ENCODE assay signal across 8 mouse cellular contexts in genomic region chr10:79986232-79986878, GRCm38 (mm10). TPM values are rescaled to one million over a fixed set of nuclear protein-coding genes. Genes with fewer than 3 reads are reported as not detected.
DNase-seq lines count a peak whose midpoint lies in the region; ATAC-seq and TF ChIP-seq lines count a peak whose summit lies in the region.

No protein-coding gene starts in this region.

- H3K4me1 ChIP-seq in G1E (ENCODE audit: insufficient read depth, low read depth, low read length) = peaks cover 81% of the 10 kb centered on the region
- peaks cover 63% of the 10 kb centered on the region for H3K4me1 ChIP-seq in embryonic facial prominence, embryonic 13.5 days
- peaks cover 81% of the 10 kb centered on the region for H3K4me1 ChIP-seq in liver, embryonic 15.5 days (replicated peaks)
- peaks cover 27% of the 10 kb centered on the region for H3K4me1 ChIP-seq in small intestine, adult 2 months (ENCODE audit: control insufficient read depth, insufficient read depth, insufficient read length, low read length)

- ATAC-seq in G1E (ENCODE audit: extremely low read depth, insufficient number of reproducible peaks, low FRiP score, poor library complexity, severe bottlenecking) = no peak
- no peak for ATAC-seq in embryonic facial prominence, embryonic 13.5 days (ENCODE audit: insufficient number of reproducible peaks, insufficient read depth, low FRiP score, low TSS enrichment, low read depth)
- ATAC-seq in liver, embryonic 15.5 days (ENCODE audit: insufficient read depth) = peak; percentile 45

- H3K9ac ChIP-seq in embryonic facial prominence, embryonic 13.5 days = peak overlapping the region; percentile 84
- peak overlapping the region; percentile 88 for H3K9ac ChIP-seq in liver, embryonic 15.5 days

- H3K4me3 ChIP-seq in G1E (ENCODE audit: low read depth, low read length) = peak overlapping the region; percentile 84
- H3K4me3 ChIP-seq in embryonic facial prominence, embryonic 13.5 days = peak overlapping the region; percentile 78
- H3K4me3 ChIP-seq in liver, embryonic 15.5 days (replicated peaks) = peak overlapping the region; percentile 87
- peak overlapping the region; percentile 56; the same call in 1 of the 2 replicates for H3K4me3 ChIP-seq in small intestine, adult 2 months (ENCODE audit: low read depth, low read length)

- intact Hi-C loops in heart, postnatal 10 days (cut with DNase I) = loop anchor here (5.0 kb wide), 2 partner anchors 66 to 156 kb away; partner anchors contain the start of gene Cbarp

- peaks cover 2% of the 10 kb centered on the region for H3K9me3 ChIP-seq in G1E (replicated peaks)
- H3K9me3 ChIP-seq in embryonic facial prominence, embryonic 13.5 days = peaks cover 3% of the 10 kb centered on the region; the same call in 1 of the 2 replicates
- no peaks in the 10 kb centered on the region for H3K9me3 ChIP-seq in liver, embryonic 15.5 days (replicated peaks)

- H3K4me2 ChIP-seq in embryonic facial prominence, embryonic 13.5 days = peak overlapping the region; percentile 93
- peak overlapping the region; percentile 91 for H3K4me2 ChIP-seq in liver, embryonic 15.5 days

- H3K27me3 ChIP-seq in G1E (ENCODE audit: insufficient read depth, low read length) = peaks cover 11% of the 10 kb centered on the region; the same call in 1 of the 2 replicates
- H3K27me3 ChIP-seq in embryonic facial prominence, embryonic 13.5 days = no peaks in the 10 kb centered on the region
- peaks cover 38% of the 10 kb centered on the region for H3K27me3 ChIP-seq in liver, embryonic 15.5 days
- no peaks in the 10 kb centered on the region for H3K27me3 ChIP-seq in small intestine, adult 2 months (ENCODE audit: control insufficient read depth, insufficient read depth, low read length)

- DNase-seq in 3T3-L1 (ENCODE audit: low read depth, low spot score) = peak; percentile 75
- DNase-seq in G1E (ENCODE audit: low spot score) = no peak
- peak; percentile 65 to 75 for DNase-seq in heart, postnatal 10 days
- DNase-seq in right cerebral cortex, postnatal 14 days = no peak
- DNase-seq in right cerebral cortex, postnatal 4 days = no peak

- peaks cover 24% of the 10 kb centered on the region for H3K36me3 ChIP-seq in G1E (replicated peaks)
- H3K36me3 ChIP-seq in embryonic facial prominence, embryonic 13.5 days = peaks cover 11% of the 10 kb centered on the region
- peaks cover 9% of the 10 kb centered on the region for H3K36me3 ChIP-seq in liver, embryonic 15.5 days (replicated peaks)
- no peaks in the 10 kb centered on the region for H3K36me3 ChIP-seq in small intestine, adult 2 months (ENCODE audit: control insufficient read depth, insufficient read depth, low read length)

- 28% methylated on average over 6 of the region's 6 CpGs for WGBS in embryonic facial prominence, embryonic 13.5 days
- WGBS in liver, embryonic 15.5 days (ENCODE audit: insufficient replicate concordance) = 13% methylated on average over 6 of the region's 6 CpGs
- 12% methylated on average over 6 of the region's 6 CpGs for WGBS in small intestine, adult 2 months

- H3K27ac ChIP-seq in embryonic facial prominence, embryonic 13.5 days = peak overlapping the region; percentile 98
- peak overlapping the region; percentile 99 for H3K27ac ChIP-seq in liver, embryonic 15.5 days (replicated peaks)
- peak overlapping the region; percentile 91 for H3K27ac ChIP-seq in small intestine, adult 2 months (ENCODE audit: insufficient read depth, low read depth, low read length)

- no peak for TF ChIP-seq POLR2A in small intestine, adult 2 months (IDR thresholded peaks at IDR 0.05; ENCODE audit: low read depth, low read length)

- TF ChIP-seq CTCF in G1E (IDR thresholded peaks at IDR 0.05; ENCODE audit: low read depth, low read length) = no peak
- TF ChIP-seq CTCF in small intestine, adult 2 months (IDR thresholded peaks at IDR 0.05; ENCODE audit: extremely low read depth, insufficient read length, insufficient replicate concordance, low read depth, low read length) = no peak

RNA-seq across cellular contexts. Expression of gene Cnn2, which starts 2.0 kb away (rescaled TPM):
- total RNA-seq in G1E (2014; fragmentation: Nextera tagmentation) = 4.6 and 8.4 TPM in 2 replicates
- total RNA-seq in G1E (2017) = 7.4 and 10.5 TPM in 2 replicates
- 20.8 and 27.2 TPM in 2 replicates for polyA plus RNA-seq in G1E (2012)
- polyA plus RNA-seq in embryonic facial prominence, embryonic 13.5 days (2015; fragmentation: Nextera tagmentation; extraction: Ambion mirVana) = 298 and 319 TPM in 2 replicates
- total RNA-seq in heart, postnatal 10 days (2021) = 10 to 100 TPM; 60.3 to 65.6 TPM
- 44.5 and 45.5 TPM in 2 replicates for polyA plus RNA-seq in liver, embryonic 15.5 days (2015; fragmentation: Nextera tagmentation; extraction: Ambion mirVana)
- 49.9 and 72.8 TPM in 2 replicates for polyA plus RNA-seq in small intestine, adult 2 months (2012; rRNA removed)

RNA-seq across cellular contexts. Expression of gene Tmem259, which starts 2.2 kb away (rescaled TPM):
- total RNA-seq in G1E (2014; fragmentation: Nextera tagmentation) = 62.8 and 79.8 TPM in 2 replicates
- 41.6 and 47.0 TPM in 2 replicates for total RNA-seq in G1E (2017)
- polyA plus RNA-seq in G1E (2012) = 264 and 361 TPM in 2 replicates
- polyA plus RNA-seq in embryonic facial prominence, embryonic 13.5 days (2015; fragmentation: Nextera tagmentation; extraction: Ambion mirVana) = 15.4 and 17.0 TPM in 2 replicates
- 100 to 1,000 TPM; 126 to 132 TPM for total RNA-seq in heart, postnatal 10 days (2021)
- polyA plus RNA-seq in liver, embryonic 15.5 days (2015; fragmentation: Nextera tagmentation; extraction: Ambion mirVana) = 8.4 and 11.0 TPM in 2 replicates
- 225 and 441 TPM in 2 replicates for polyA plus RNA-seq in small intestine, adult 2 months (2012; rRNA removed)

RNA-seq across cellular contexts. Expression of gene Abca7, which starts 9.9 kb away (rescaled TPM):
- total RNA-seq in G1E (2014; fragmentation: Nextera tagmentation) = 17.4 and 35.9 TPM in 2 replicates
- total RNA-seq in G1E (2017) = 12.1 and 15.2 TPM in 2 replicates
- 21.1 and 21.6 TPM in 2 replicates for polyA plus RNA-seq in G1E (2012)
- 2.2 and 2.6 TPM in 2 replicates for polyA plus RNA-seq in embryonic facial prominence, embryonic 13.5 days (2015; fragmentation: Nextera tagmentation; extraction: Ambion mirVana)
- total RNA-seq in heart, postnatal 10 days (2021) = 1 to 10 TPM; 7.8 to 8.2 TPM
- 7.5 and 9.0 TPM in 2 replicates for polyA plus RNA-seq in liver, embryonic 15.5 days (2015; fragmentation: Nextera tagmentation; extraction: Ambion mirVana)
- polyA plus RNA-seq in small intestine, adult 2 months (2012; rRNA removed) = 18.1 and 33.4 TPM in 2 replicates

RNA-seq across cellular contexts. Expression of gene Grin3b, which starts 15.8 kb away (rescaled TPM):
- total RNA-seq in G1E (2014; fragmentation: Nextera tagmentation) (0.60 TPM in 1 of 2 replicates, not detected in the other), G1E (2017) (0.44 TPM in 1 of 2 replicates, not detected in the other)
- 0.07 and 0.10 TPM in 2 replicates for polyA plus RNA-seq in G1E (2012)
- 0.52 and 0.83 TPM in 2 replicates for polyA plus RNA-seq in embryonic facial prominence, embryonic 13.5 days (2015; fragmentation: Nextera tagmentation; extraction: Ambion mirVana)
- not detected for total RNA-seq in heart, postnatal 10 days (2021)
- 0.10 TPM in 1 of 2 replicates, not detected in the other for polyA plus RNA-seq in liver, embryonic 15.5 days (2015; fragmentation: Nextera tagmentation; extraction: Ambion mirVana)
- not detected in 2 replicates for polyA plus RNA-seq in small intestine, adult 2 months (2012; rRNA removed)

RNA-seq across cellular contexts. Expression of gene Wdr18, which starts 26.4 kb away (rescaled TPM):
- total RNA-seq in G1E (2014; fragmentation: Nextera tagmentation) (28.5 and 37.3 TPM in 2 replicates), G1E (2017) (34.4 and 34.6 TPM in 2 replicates)
- 69.0 and 69.5 TPM in 2 replicates for polyA plus RNA-seq in G1E (2012)
- polyA plus RNA-seq in embryonic facial prominence, embryonic 13.5 days (2015; fragmentation: Nextera tagmentation; extraction: Ambion mirVana) = 97.7 and 106 TPM in 2 replicates
- total RNA-seq in heart, postnatal 10 days (2021) = 10 to 100 TPM; 22.7 to 23.4 TPM
- polyA plus RNA-seq in liver, embryonic 15.5 days (2015; fragmentation: Nextera tagmentation; extraction: Ambion mirVana) = 46.3 and 48.4 TPM in 2 replicates
- 34.8 and 44.6 TPM in 2 replicates for polyA plus RNA-seq in small intestine, adult 2 months (2012; rRNA removed)

Comparison
In these comparisons a context has a peak if more than half of its experiments do, and no peak if none do; other contexts are left out.
1. DNase-seq: peak in 3T3-L1 (single experiment) and heart, postnatal 10 days (2 of 2); none in G1E (single experiment), right cerebral cortex, postnatal 14 days (single experiment) and right cerebral cortex, postnatal 4 days (single experiment).
2. RNA of gene Tmem259, which starts 2.2 kb away (polyA plus RNA-seq): 225 to 441 TPM in small intestine, adult 2 months and 264 to 361 TPM in G1E; 15.4 to 17.0 TPM in embryonic facial prominence, embryonic 13.5 days and 8.4 to 11.0 TPM in liver, embryonic 15.5 days; every median in the first group is over 10 times any median in the second.
3. Peak in every context shown above with its lines, with median percentiles within 50 percentile points of each other: H3K4me3 ChIP-seq and H3K27ac ChIP-seq.